Mouse (Mus musculus): ENCODE data around the gene Kif1b. TPM values are rescaled to one million over a fixed set of nuclear protein-coding genes. Genes with fewer than 3 reads are reported as not detected.

Gene Kif1b
- polyA plus RNA-seq, 1 experiment from 2014 or later: 41.2 TPM

DNA sequence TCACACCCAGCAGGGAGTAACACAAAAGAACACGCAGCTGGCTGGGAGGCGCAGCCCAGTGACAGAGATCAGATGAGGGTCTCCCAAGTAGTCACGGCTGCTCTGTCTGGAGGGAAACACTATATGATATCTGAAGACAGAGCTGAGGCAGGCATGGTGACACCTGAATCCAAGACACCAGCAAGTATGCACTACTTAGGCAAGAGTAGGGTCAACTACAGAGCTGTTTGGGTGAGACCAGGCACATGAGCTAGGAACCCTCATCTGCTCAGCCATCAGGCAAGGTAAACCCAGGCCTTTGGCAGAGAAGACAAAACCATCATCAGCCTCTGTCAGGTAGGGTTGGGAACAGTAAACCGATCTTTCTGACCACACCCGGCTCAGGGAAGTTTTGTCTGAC is 174.1 kb downstream of the Kif1b start:
- H3K4me1 ChIP-seq: peaks cover 11% of the 10 kb centered on the region
- H3K36me3 ChIP-seq: peaks cover 20% of the 10 kb centered on the region; the same call in 1 of the 2 replicates
- H3K9me3 ChIP-seq (replicated peaks): no peaks in the 10 kb centered on the region
- H3K4me2 ChIP-seq (replicated peaks): no peak overlapping the region
- H3K27ac ChIP-seq (replicated peaks): no peak overlapping the region
- H3K27me3 ChIP-seq: no peaks in the 10 kb centered on the region
- no peak overlapping the region for H3K4me3 ChIP-seq (replicated peaks)
- 76% methylated on average over 5 of the region's 5 CpGs for WGBS
- ATAC-seq (ENCODE audit: insufficient number of reproducible peaks, low FRiP score, low TSS enrichment, low read depth): no peak
- no peak overlapping the region for H3K9ac ChIP-seq

GRCm38 (mm10) chr4:149131789-149132565 is 175.5 kb downstream of the Kif1b start:
- no peak overlapping the region for H3K27ac ChIP-seq (replicated peaks)
- no peaks in the 10 kb centered on the region for H3K9me3 ChIP-seq (replicated peaks)
- H3K4me3 ChIP-seq (replicated peaks): no peak overlapping the region
- no peaks in the 10 kb centered on the region for H3K27me3 ChIP-seq
- no peak for ATAC-seq (ENCODE audit: insufficient number of reproducible peaks, low FRiP score, low TSS enrichment, low read depth)
- H3K4me2 ChIP-seq (replicated peaks): no peak overlapping the region
- WGBS: 86% methylated on average over 21 of the region's 21 CpGs
- H3K4me1 ChIP-seq: peaks cover 11% of the 10 kb centered on the region
- peaks cover 26% of the 10 kb centered on the region; the same call in 1 of the 2 replicates for H3K36me3 ChIP-seq
- H3K9ac ChIP-seq: no peak overlapping the region

- Histone ChIP-seq H3K9me3 (replicated peaks) (no peaks in the 10 kb centered on the region), H3K4me3 (replicated peaks) (no peak overlapping the region), H3K27ac (replicated peaks) (no peak overlapping the region), H3K9ac (no peak overlapping the region), H3K27me3 (no peaks in the 10 kb centered on the region), H3K4me1 (0 out of 2 replicates have a peak, but pooled peaks cover 4% of the 10 kb centered on the region), H3K36me3 (peaks cover 26% of the 10 kb centered on the region; the same call in 1 of the 2 replicates), H3K4me2 (replicated peaks) (no peak overlapping the region)
- 66% methylated on average over 23 of the region's 23 CpGs for WGBS
- no peak for ATAC-seq (ENCODE audit: insufficient number of reproducible peaks, low FRiP score, low TSS enrichment, low read depth)
These were observed 176.3 kb downstream of the Kif1b start for GRCm38 (mm10) chr4:149131021-149131752.

DNA sequence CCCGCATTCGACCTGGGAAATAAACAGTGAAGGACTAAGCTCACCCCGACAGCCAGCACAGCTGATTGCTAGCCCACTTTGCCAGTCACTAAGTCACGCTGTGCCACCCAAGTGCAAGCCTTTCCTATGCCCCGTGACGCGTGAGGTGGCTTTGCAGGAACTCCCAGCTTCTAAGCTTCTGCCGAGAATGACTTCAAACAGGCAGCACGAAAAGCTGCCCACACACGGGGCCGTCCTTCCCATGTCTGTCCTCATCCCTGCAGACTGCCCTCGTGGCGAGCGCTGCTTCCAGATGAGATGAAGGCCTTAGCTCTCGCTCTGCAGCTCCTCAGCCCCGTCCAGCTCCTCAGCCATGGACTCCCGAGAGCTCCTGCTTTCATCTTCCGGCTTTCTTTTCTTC is 179.0 kb downstream of the Kif1b start:
- Histone ChIP-seq H3K4me2 (replicated peaks) (no peak overlapping the region), H3K27ac (replicated peaks) (no peak overlapping the region), H3K4me1 (0 out of 2 replicates have a peak, but pooled peaks cover 3% of the 10 kb centered on the region), H3K36me3 (peaks cover 29% of the 10 kb centered on the region; the same call in 1 of the 2 replicates), H3K9me3 (replicated peaks) (no peaks in the 10 kb centered on the region), H3K4me3 (replicated peaks) (no peak overlapping the region), H3K9ac (no peak overlapping the region), H3K27me3 (no peaks in the 10 kb centered on the region)
- WGBS: 84% methylated on average over 18 of the region's 18 CpGs
- ATAC-seq (ENCODE audit: insufficient number of reproducible peaks, low FRiP score, low TSS enrichment, low read depth): no peak

GRCm38 (mm10) chr4:149126663-149127062 is 180.8 kb downstream of the Kif1b start, which contains the start of gene Cort:
Cort (minus strand) TSS chr4:149126763.
- H3K4me1 ChIP-seq: no peaks in the 10 kb centered on the region
- WGBS: 62% methylated on average over 11 of the region's 11 CpGs
- H3K9me3 ChIP-seq (replicated peaks): no peaks in the 10 kb centered on the region
- H3K4me2 ChIP-seq (replicated peaks): no peak within 1 kb of the TSS
- H3K9ac ChIP-seq: no peak within 1 kb of the TSS
- no peak within 1 kb of the TSS for H3K27ac ChIP-seq (replicated peaks)
- no peak within 1 kb of the TSS for H3K4me3 ChIP-seq (replicated peaks)
- H3K36me3 ChIP-seq: peaks cover 29% of the 10 kb centered on the region; the same call in 1 of the 2 replicates
- no peaks in the 10 kb centered on the region for H3K27me3 ChIP-seq
- ATAC-seq (ENCODE audit: insufficient number of reproducible peaks, low FRiP score, low TSS enrichment, low read depth): no peak

Other genes with a start within 250 kb of the Kif1b start
- 47.9 and 49.4 TPM in 2 replicates for gene Pex14, start 207.8 kb downstream of the Kif1b start, polyA plus RNA-seq (2015; fragmentation: Nextera tagmentation; extraction: Ambion mirVana)
- 31.9 and 35.0 TPM in 2 replicates for gene Dffa, start 203.5 kb downstream of the Kif1b start, polyA plus RNA-seq (2015; fragmentation: Nextera tagmentation; extraction: Ambion mirVana)
- gene Cort, start 180.9 kb downstream of the Kif1b start, polyA plus RNA-seq (2015; fragmentation: Nextera tagmentation; extraction: Ambion mirVana): 0.35 TPM in 1 of 2 replicates, not detected in the other
- 26.5 and 28.5 TPM in 2 replicates for gene Cenps, start 170.1 kb downstream of the Kif1b start, polyA plus RNA-seq (2015; fragmentation: Nextera tagmentation; extraction: Ambion mirVana)
- 104 and 106 TPM in 2 replicates for gene Pgd, start 140.9 kb downstream of the Kif1b start, polyA plus RNA-seq (2015; fragmentation: Nextera tagmentation; extraction: Ambion mirVana)
- 42.5 and 45.8 TPM in 2 replicates for gene Ube4b, start 119.1 kb upstream of the Kif1b start, polyA plus RNA-seq (2015; fragmentation: Nextera tagmentation; extraction: Ambion mirVana)
- 0.77 and 1.6 TPM in 2 replicates for gene Rbp7, start 147.3 kb upstream of the Kif1b start, polyA plus RNA-seq (2015; fragmentation: Nextera tagmentation; extraction: Ambion mirVana)
- gene Tmem274, start 169.7 kb upstream of the Kif1b start, polyA plus RNA-seq (2015; fragmentation: Nextera tagmentation; extraction: Ambion mirVana): 0.28 and 0.39 TPM in 2 replicates
- 10.9 and 12.1 TPM in 2 replicates for gene Nmnat1, start 177.5 kb upstream of the Kif1b start, polyA plus RNA-seq (2015; fragmentation: Nextera tagmentation; extraction: Ambion mirVana)
- gene Lzic, start 177.5 kb upstream of the Kif1b start, polyA plus RNA-seq (2015; fragmentation: Nextera tagmentation; extraction: Ambion mirVana): 46.2 and 46.8 TPM in 2 replicates
- 67.8 and 72.7 TPM in 2 replicates for gene Ctnnbip1, start 210.5 kb upstream of the Kif1b start, polyA plus RNA-seq (2015; fragmentation: Nextera tagmentation; extraction: Ambion mirVana)